Mouse (Mus musculus) E14TG2a.4 (cell line): ENCODE data around the gene Plin2.

ENCODE experiments used
- CTCF ChIP-seq: conservative IDR thresholded peaks from 2 replicates; pipeline ENCODE4 v1.5.1; 2014; ENCODE audit warnings: low read length
- NANOG ChIP-seq: IDR thresholded peaks from 2 replicates; pipeline ENCODE4 v1.6.1; 2014; ENCODE audit warnings: borderline replicate concordance, low read length, mixed read lengths
- POU5F1 ChIP-seq: IDR thresholded peaks from 2 replicates; pipeline ENCODE4 v1.6.1; 2014; ENCODE audit warnings: low read length, borderline replicate concordance

GRCm38 (mm10) chr4:86713518-86713917 lies 43.7 kb upstream of the Plin2 start:
- TF ChIP-seq POU5F1 (no peak), CTCF (no peak), NANOG (peak; percentile 63)
